Mouse (Mus musculus) heart, postnatal 0 days (tissue): ENCODE results near the gene Mtg2. TPM values are rescaled to one million over a fixed set of nuclear protein-coding genes. Genes with fewer than 3 reads are reported as not detected.
A peak's percentile ranks its signal among the peaks of the same experiment; 100 is the strongest.

Source experiments
- ATAC-seq: fragments of 200-750 bp; cut with Nextera tagmentation; 2 replicates; pipeline ENCODE4 v1.8.0; 2017; ENCODE audit warnings: low read depth, moderate number of reproducible peaks, moderate library complexity; ENCODE audit not compliant: insufficient read depth
- DNase-seq: peaks from one replicate; pipeline ENCODE4 v3.0.0-alpha.2; 2016; ENCODE audit warnings: low spot score
- H3K27ac ChIP-seq: fragments of 300-500 bp; sonication (generic); 2 replicates; pipeline ENCODE4 v1.5.1; 2014; ENCODE audit warnings: low read depth, mild to moderate bottlenecking
- H3K27me3 ChIP-seq: fragments of 300-500 bp; sonication (generic); 2 replicates; pipeline ENCODE4 v1.6.1; 2014; ENCODE audit warnings: low read length, mixed read lengths; ENCODE audit not compliant: control insufficient read depth, insufficient read depth
- H3K36me3 ChIP-seq: fragments of 300-500 bp; sonication (generic); replicated peaks from 2 replicates; pipeline ENCODE4 v1.6.1; 2014; ENCODE audit warnings: low read length, mixed read lengths; ENCODE audit not compliant: control insufficient read depth, insufficient read depth
- H3K4me1 ChIP-seq: fragments of 300-500 bp; sonication (generic); 2 replicates; pipeline ENCODE4 v1.6.1; 2014; ENCODE audit warnings: antibody characterized with exemption; ENCODE audit not compliant: control insufficient read depth, insufficient read depth
- H3K4me2 ChIP-seq: fragments of 300-500 bp; sonication (generic); 2 replicates; pipeline ENCODE4 v1.6.1; 2014; ENCODE audit warnings: low read depth, mild to moderate bottlenecking, low read length, moderate library complexity
- H3K4me3 ChIP-seq: fragments of 300-500 bp; sonication (generic); 2 replicates; pipeline ENCODE4 v1.5.1; 2014; ENCODE audit warnings: low read depth, low read length
- H3K9ac ChIP-seq: fragments of 300-500 bp; sonication (generic); replicated peaks from 2 replicates; pipeline ENCODE4 v1.6.1; 2014; ENCODE audit warnings: low read depth, low read length, mixed read lengths
- H3K9me3 ChIP-seq: fragments of 300-500 bp; sonication (generic); replicated peaks from 2 replicates; pipeline ENCODE4 v1.6.1; 2016; ENCODE audit warnings: low read length; ENCODE audit not compliant: control insufficient read depth
- CTCF ChIP-seq: IDR thresholded peaks from 2 replicates; pipeline ENCODE4 v1.5.1; 2016; ENCODE audit warnings: antibody characterized with exemption, control low read depth, low read depth
- EP300 ChIP-seq: IDR thresholded peaks from 2 replicates; pipeline ENCODE4 v1.6.1; 2016; ENCODE audit warnings: antibody characterized with exemption, low read depth
- WGBS: fragments of 180-500 bp; shearing (Covaris S2); extraction: QIAGEN DNeasy Blood & Tissue Kit; methylation state at CpG from one replicate; pipeline ENCODE4 v1.1.7; 2014; 5-methylcytosine and 5-hydroxymethylcytosine counted together
- polyA plus RNA-seq: library from polyadenylated mRNA; unstranded; fragments of >200 nt; fragmentation: Nextera tagmentation; extraction: Ambion mirVana; gene quantifications from 2 replicates; pipeline ENCODE4 v1.2.1, GENCODE M21; 2015
- total RNA-seq: library from RNA; depleted of rRNA; stranded (reverse); fragments of >200 nt; gene quantifications from 2 replicates; pipeline ENCODE4 v1.2.3, GENCODE M21; 2014; ENCODE audit warnings: low replicate concordance

Gene Mtg2
- total and polyA plus RNA-seq, 2 experiments from 2014 or later: 21.3 to 33.9 TPM

GRCm38 (mm10) chr2:180025861-180026200 is 44.6 kb upstream of the Mtg2 start:
- H3K36me3 ChIP-seq: peaks cover 30% of the 10 kb centered on the region
- H3K27ac ChIP-seq: no peak overlapping the region
- peak overlapping the region; percentile 91 for H3K4me2 ChIP-seq
- WGBS: 14% methylated on average over 6 of the region's 6 CpGs
- DNase-seq (no peak), ATAC-seq (no peak)
- H3K4me1 ChIP-seq: peaks cover 37% of the 10 kb centered on the region
- H3K9me3 ChIP-seq: no peaks in the 10 kb centered on the region
- peak overlapping the region; percentile 84 for H3K4me3 ChIP-seq
- TF ChIP-seq CTCF (no peak), EP300 (no peak)
- peak overlapping the region; percentile 88 for H3K9ac ChIP-seq
- no peaks in the 10 kb centered on the region for H3K27me3 ChIP-seq

DNA sequence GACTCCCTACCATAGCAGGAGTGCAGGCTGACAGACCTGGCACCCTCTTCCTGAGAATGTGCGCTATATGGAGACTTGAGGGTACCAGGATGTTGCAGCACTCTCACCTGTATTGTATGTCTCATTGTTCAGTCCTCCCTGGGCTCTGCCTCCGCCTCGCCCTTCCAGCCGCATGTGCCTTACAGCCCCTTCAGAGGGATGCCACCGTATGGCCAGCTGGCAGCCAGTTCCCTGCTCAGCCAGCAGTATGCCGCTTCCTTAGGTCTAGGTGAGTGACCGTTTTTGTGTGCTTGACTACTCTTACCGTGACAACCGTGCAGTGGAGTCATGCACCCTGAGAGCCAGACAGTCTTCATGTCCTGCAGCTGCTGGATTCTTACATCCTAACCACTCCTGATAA is 42.6 kb upstream of the Mtg2 start:
- DNase-seq: no peak
- no peak overlapping the region for H3K4me2 ChIP-seq
- no peaks in the 10 kb centered on the region for H3K27me3 ChIP-seq
- H3K4me3 ChIP-seq: no peak overlapping the region
- WGBS: 52% methylated on average over 9 of the region's 9 CpGs
- ATAC-seq: no peak
- no peaks in the 10 kb centered on the region for H3K9me3 ChIP-seq
- no peak overlapping the region for H3K9ac ChIP-seq
- peaks cover 32% of the 10 kb centered on the region for H3K4me1 ChIP-seq
- no peak for TF ChIP-seq EP300
- no peak for TF ChIP-seq CTCF
- no peak overlapping the region for H3K27ac ChIP-seq
- peaks cover 49% of the 10 kb centered on the region for H3K36me3 ChIP-seq

DNA sequence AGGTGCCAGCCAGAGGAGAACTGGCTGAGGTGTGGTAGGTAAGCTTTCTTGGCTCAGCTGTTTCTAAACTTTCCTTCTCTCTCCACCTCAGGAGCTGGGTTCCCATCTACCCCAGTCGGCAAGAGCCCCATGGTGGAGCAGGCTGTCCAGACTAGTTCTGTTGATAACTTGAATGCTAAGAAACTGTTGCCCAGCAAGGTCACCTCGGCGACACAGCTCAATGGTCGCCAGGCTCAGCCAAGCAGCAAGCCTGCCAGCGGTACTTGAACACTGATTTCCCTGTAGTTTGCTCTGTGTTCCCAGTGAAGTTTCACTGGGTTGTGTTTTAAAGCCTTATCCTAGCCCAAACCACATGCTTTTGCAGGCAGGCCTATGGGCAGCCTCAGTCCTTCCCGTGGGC is 39.1 kb upstream of the Mtg2 start:
- Histone ChIP-seq H3K9me3 (no peaks in the 10 kb centered on the region), H3K4me1 (peaks cover 23% of the 10 kb centered on the region), H3K4me2 (no peak overlapping the region), H3K27ac (no peak overlapping the region), H3K4me3 (no peak overlapping the region), H3K36me3 (peaks cover 84% of the 10 kb centered on the region), H3K27me3 (no peaks in the 10 kb centered on the region), H3K9ac (no peak overlapping the region)
- 79% methylated on average over 6 of the region's 6 CpGs for WGBS
- no peak for TF ChIP-seq CTCF
- no peak for TF ChIP-seq EP300
- no peak for ATAC-seq
- DNase-seq: no peak

GRCm38 (mm10) chr2:180032925-180033324 is 37.5 kb upstream of the Mtg2 start:
- TF ChIP-seq EP300 (no peak), CTCF (no peak)
- Histone ChIP-seq H3K4me1 (peaks cover 7% of the 10 kb centered on the region; the same call in 1 of the 2 replicates), H3K4me2 (no peak overlapping the region), H3K36me3 (peaks cover 99% of the 10 kb centered on the region), H3K27me3 (no peaks in the 10 kb centered on the region), H3K27ac (no peak overlapping the region), H3K9ac (no peak overlapping the region), H3K4me3 (no peak overlapping the region), H3K9me3 (no peaks in the 10 kb centered on the region)
- no peak for ATAC-seq
- 18% methylated on average over 3 of the region's 3 CpGs for WGBS
- peak; percentile 38 for DNase-seq

DNA sequence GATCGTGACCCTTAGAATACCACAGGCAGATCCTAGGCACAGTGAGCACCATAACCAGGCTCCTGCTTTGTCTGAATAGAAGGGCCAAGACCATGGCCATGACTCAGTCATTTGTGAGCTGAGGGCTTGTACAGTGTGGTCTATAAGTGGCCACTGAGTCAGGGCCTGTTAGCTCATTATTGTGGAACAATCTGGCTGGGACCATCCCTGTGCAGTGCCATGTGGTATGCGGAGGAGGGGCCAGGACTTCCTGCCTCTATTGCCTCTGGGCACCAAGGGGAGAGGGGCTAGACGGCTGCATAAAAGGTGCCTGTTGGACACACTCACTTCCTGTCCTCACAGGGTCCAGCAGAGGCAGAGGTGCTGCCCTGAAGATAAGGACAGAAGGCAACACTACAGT is 36.4 kb upstream of the Mtg2 start:
- whole genome bisulfite sequencing: 66% methylated on average over 3 of the region's 3 CpGs
- Histone ChIP-seq H3K9me3 (no peaks in the 10 kb centered on the region), H3K4me1 (no peaks in the 10 kb centered on the region), H3K4me3 (no peak overlapping the region), H3K36me3 (peaks cover 99% of the 10 kb centered on the region), H3K27me3 (no peaks in the 10 kb centered on the region), H3K9ac (no peak overlapping the region), H3K27ac (no peak overlapping the region), H3K4me2 (no peak overlapping the region)
- TF ChIP-seq CTCF: no peak
- TF ChIP-seq EP300: no peak
- no peak; the same call in 1 of the 2 replicates for ATAC-seq
- DNase-seq: no peak

- peaks cover 95% of the 10 kb centered on the region for H3K36me3 ChIP-seq
- DNase-seq (no peak), ATAC-seq (no peak)
- H3K4me1 ChIP-seq: no peaks in the 10 kb centered on the region
- H3K27ac ChIP-seq: no peak overlapping the region
- WGBS: 66% methylated on average over 5 of the region's 5 CpGs
- H3K9ac ChIP-seq: no peak overlapping the region
- no peak overlapping the region for H3K4me3 ChIP-seq
- no peak overlapping the region for H3K4me2 ChIP-seq
- TF ChIP-seq CTCF (no peak), EP300 (no peak)
- H3K9me3 ChIP-seq: no peaks in the 10 kb centered on the region
- no peaks in the 10 kb centered on the region for H3K27me3 ChIP-seq
Measured at GRCm38 (mm10) chr2:180034753-180035152, 35.6 kb upstream of the Mtg2 start.
